Mouse (Mus musculus) urinary bladder, postnatal 10 days (tissue): Measurements from ENCODE around the gene Pdzd4.

Source experiments
- DNase-seq: peaks from one replicate; pipeline ENCODE4 v3.0.0; 2022; ENCODE audit warnings: low spot score

The Pdzd4 gene

GRCm38 (mm10) chrX:73824185-73825151 is at the start of gene Pdzd4:
Gene Pdzd4 (minus strand): TSS chrX:73824969.
- DNase-seq: peak; percentile 16

DNA sequence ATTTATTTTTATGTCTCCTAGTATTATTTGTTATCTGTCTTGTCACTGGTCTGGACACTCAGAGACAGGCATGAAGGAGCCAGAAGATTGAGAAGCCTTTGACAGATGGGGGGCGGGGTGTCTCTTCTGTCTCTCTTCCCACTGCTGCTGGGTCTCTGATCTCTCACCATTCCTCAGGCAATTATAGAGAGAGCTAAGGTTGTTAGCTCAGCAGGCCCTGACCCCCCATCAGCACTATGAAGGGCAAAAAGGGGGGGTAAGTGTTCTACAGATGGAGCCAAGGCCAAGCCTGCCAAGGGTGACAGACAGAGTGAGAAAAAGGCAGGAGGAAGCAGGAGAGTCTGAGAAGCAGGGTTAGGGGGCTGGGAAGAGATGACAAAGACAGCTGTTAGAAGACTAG is 47.2 kb upstream of the Pdzd4 start:
- no peak for DNase-seq

DNA sequence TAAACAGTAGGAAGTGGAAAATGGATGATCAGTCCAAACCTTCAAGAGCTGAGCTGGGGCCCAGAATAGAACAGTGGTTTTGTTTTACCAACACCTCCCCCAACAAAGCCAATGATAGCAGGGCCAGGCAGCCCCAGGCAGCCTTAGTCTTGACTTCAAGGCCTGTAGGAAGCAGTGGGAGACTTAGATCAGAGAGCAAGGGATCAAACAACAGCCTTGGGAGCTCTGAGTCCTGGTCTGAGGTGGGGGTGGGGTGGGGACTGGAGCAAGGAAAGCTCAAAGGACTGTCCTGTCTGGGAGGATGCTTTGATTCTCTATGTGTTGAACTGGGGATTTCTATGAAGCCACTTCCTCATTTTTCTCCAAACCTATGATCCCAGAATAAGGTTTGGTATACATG is 46.7 kb upstream of the Pdzd4 start:
- DNase-seq: no peak

GRCm38 (mm10) chrX:73869334-73869733 is 44.6 kb upstream of the Pdzd4 start:
- DNase-seq: no peak

DNA sequence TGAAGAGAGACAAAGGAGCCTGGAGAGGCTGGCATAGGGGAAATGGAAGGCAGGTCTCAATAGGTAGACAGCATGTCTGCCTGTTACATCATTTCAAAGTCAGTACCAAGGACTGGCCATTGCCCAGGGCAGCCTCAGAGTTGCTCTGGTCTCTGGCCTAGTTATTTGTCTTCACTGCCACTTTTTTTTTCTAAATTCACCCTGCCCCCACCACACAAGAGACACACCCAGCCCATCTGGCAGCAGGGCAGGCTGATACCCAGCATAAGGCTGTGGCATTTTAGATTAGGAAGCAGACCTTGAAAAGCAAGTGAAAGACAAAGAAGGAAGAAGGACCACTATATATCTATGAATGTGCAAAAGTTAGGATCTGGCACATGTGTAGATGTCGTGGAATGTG is 43.1 kb upstream of the Pdzd4 start:
- no peak for DNase-seq

GRCm38 (mm10) chrX:73867256-73867655 is 42.5 kb upstream of the Pdzd4 start:
- no peak for DNase-seq

GRCm38 (mm10) chrX:73864692-73865091 is 39.9 kb upstream of the Pdzd4 start:
- no peak for DNase-seq

DNA sequence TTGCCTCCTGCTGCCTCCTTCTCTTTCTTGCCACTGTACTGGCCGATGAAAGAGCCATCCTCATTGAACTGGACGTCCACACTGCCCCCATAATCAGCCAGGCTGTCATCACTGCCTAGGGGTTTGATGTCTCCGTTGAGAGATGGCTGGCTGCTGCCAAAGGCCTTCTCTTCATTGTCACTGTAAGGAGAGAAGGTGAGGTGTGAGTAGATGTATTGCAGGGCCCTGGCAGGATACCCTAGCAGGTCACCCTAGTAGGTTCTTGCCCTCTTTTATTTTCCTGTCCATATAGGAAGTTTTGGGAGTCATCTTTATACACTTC is 30.3 kb upstream of the Pdzd4 start:
- DNase-seq: no peak

DNA sequence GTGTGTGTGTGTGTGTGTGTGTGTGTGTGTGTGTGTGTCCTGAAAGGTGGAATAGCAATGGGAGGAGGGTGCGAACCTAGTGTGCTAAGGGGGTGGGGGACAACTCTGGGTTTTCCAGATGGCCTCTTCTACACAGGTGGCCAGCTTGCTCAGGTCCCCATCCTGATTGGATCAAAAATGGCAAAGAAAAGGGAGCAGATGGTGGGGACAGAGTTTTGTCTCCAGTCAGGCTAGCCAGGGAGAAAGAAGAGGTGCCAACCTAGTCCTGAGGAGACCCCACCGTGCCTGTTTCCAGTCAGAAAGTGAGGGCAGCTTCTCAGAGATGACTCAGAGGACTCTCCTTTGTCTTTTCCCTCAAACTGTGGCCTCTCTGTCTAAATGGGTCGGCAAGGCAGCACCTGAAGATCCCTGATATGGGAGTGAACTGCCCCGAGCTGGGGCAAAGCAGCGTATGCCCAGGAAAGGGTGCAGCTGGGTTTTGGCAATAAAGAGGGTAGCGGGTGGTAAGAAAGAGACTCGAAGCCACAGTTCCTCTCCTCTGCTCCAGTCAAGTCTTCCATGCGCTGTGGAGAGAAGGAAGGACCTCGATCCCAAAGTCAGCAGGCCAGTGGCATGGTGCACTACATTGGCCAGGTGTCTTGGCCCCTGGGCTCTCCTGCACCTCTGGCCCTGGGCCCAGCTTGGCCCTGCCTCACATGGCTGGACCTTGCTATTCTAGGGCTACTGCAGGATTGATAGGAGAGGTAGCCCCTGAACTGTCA is 29.7 kb upstream of the Pdzd4 start:
- DNase-seq: no peak

DNA sequence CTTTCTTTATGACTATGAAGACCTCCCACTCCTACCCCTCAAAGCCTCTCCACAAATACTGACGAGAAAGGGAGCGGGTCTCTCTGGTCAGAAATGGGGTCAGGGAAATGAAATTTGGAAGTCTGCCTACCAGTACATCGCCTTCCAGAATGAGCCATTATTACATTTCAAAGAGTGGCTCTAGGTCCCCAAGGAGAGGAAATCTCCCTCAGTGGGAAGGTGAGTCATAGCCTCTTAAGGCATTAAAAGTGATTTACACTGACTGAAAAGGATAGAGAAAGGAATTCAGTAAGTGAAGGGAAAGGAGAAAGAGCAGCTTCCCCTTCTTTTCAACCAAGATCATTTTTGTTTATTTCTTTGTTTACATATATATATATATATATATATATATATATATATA is 11.9 kb upstream of the Pdzd4 start:
- DNase-seq: no peak

- DNase-seq: no peak
These were observed 11.0 kb upstream of the Pdzd4 start for GRCm38 (mm10) chrX:73835731-73836130.

- DNase-seq: no peak
These were observed 1.0 kb downstream of the Pdzd4 start for GRCm38 (mm10) chrX:73823747-73824146.

- no peak for DNase-seq
These were observed 8.0 kb downstream of the Pdzd4 start for GRCm38 (mm10) chrX:73816596-73817314.

GRCm38 (mm10) chrX:73815072-73815471 is 9.7 kb downstream of the Pdzd4 start:
- DNase-seq: no peak

GRCm38 (mm10) chrX:73805814-73806213 is 19.0 kb downstream of the Pdzd4 start:
- no peak for DNase-seq

GRCm38 (mm10) chrX:73798502-73798901 is 26.3 kb downstream of the Pdzd4 start:
- DNase-seq: no peak

DNA sequence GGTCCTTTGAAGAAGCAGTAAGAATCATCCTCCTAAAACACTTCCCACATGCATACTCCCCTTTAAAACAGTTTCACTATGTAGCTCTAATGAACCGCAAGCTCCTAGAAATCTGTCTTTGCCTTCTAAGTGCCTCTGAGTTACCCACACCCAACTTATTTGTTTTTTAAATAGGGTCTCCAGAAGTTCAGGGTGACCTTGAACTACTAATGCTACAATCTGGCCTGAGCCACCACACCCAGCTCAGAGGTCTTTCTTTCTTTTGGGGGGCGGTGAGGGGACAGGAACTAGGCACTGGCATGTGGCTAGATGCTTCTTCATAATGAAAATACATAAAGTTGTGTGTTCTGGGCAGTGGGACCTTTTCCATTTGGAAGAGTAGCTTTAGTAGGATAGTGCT is 27.3 kb downstream of the Pdzd4 start:
- DNase-seq: no peak

GRCm38 (mm10) chrX:73793505-73793904 is 31.3 kb downstream of the Pdzd4 start:
- no peak for DNase-seq

- no peak for DNase-seq
These were observed 31.7 kb downstream of the Pdzd4 start for GRCm38 (mm10) chrX:73793039-73793438.

GRCm38 (mm10) chrX:73788501-73788900 is 36.3 kb downstream of the Pdzd4 start:
- DNase-seq: no peak

- no peak for DNase-seq
These were observed 37.6 kb downstream of the Pdzd4 start for GRCm38 (mm10) chrX:73787225-73787558.

DNA sequence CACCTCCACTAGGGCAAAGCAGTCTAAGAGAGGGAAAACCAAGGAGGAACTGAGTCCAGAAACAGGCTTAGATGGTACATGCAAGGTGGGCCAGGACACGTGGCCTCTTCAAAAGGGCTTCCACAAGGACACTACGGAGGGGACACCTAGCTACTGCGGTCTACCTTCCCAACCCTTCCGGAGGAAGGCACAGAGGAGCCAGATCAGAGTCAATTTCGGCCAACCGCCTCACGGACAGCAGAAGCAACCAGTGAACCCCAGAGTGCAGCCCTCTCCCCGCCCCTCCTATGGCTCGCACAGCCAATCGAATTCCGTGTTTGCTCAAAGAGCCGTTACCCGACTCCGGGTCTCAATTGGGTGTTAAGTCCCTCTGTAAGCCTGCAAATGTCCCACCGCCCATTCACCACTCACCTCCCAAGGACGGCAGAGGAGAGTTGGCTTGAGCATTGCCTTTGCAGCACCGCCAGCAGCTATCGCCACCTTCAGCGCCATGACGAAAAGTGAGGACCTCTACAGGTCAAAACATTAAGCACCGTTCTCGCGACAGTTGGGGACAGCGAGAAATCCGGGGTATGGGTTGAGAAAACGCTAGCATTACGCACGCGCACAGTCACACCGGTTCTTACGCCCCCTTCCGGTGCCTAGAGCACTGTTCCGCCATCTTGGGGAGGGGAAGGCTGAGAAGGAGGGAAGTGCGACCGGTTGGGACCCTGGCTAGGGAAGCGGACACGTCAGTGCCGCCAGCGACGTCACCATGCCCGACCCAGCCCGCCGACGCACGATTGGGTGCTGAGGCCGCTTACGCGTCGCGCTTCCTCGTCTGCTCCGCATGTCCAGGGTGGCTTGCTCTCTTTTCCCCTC is 38.2 kb downstream of the Pdzd4 start, which contains the start of the genes Idh3g and Ssr4:
Idh3g (minus strand) TSS at position 534 of the 861 bp plus-strand sequence.
Ssr4 (plus strand) TSS at position 665 of the 861 bp plus-strand sequence.
- peak; percentile 61 for DNase-seq
